Mouse (Mus musculus) B cell, adult (primary cell): ENCODE data around the gene Gm11565. TPM values are rescaled to one million over a fixed set of nuclear protein-coding genes. Genes with fewer than 3 reads are reported as not detected.

Source experiments
- total RNA-seq: library from RNA; stranded (reverse); gene quantifications from 4 replicates; pipeline ENCODE4 v1.2.4, GENCODE M21; 2023; ENCODE audit not compliant: inconsistent age

Gm11565 gene
- not detected in 4 replicates for total RNA-seq

DNA sequence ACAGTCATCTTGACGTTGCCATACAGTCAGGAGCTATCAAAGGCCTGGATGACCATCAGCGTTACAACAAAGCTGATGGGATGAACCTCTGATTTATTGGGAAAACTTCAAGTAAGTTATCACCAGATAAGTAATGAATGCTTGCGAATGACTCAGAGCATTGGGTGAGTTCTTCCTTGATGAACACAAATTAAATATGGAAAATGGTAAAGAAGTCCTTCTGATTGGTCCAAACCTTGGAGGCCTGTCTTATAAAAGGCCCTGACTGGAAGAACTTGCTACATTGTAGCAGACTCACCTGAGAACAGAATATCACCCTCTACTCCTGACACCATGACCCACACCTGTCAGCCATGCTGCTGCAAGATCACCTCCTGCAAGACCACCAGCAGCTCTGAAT lies at the start of gene Gm11565:
Gene Gm11565, plus strand, starts transcription at position 301 of the 400 bp plus-strand sequence.

DNA sequence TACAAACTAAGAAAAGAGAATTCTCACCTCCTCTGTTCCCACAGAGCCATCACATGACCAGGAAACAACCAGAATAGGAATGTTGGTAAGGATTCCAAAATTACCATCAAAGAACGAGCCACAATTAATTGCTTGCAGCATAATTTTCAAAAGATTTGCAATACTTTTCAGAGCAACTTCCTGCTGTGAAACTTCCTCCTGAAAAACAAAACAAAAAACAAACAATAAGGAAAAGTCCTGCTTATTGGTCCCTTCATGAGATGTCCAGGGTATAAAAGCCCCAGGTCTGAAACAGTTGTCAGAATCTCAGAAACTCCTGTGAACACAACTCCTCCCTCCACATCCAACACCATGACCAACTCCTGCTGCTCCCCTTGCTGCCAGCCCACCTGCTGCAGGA lies 41.5 kb upstream of the Gm11565 start, which contains the start of gene Krtap9-1:
Gene Krtap9-1, plus strand, starts transcription at position 301 of the 400 bp plus-strand sequence.

GRCm38 (mm10) chr11:99878887-99879286 lies 35.7 kb upstream of the Gm11565 start, which contains the start of gene Gm11567:
TSS of gene Gm11567 (plus strand) at chr11:99879187.

GRCm38 (mm10) chr11:99907620-99908019 lies 6.9 kb upstream of the Gm11565 start, which contains the start of gene Krtap31-1:
TSS of gene Krtap31-1 (plus strand) at chr11:99907920.

DNA sequence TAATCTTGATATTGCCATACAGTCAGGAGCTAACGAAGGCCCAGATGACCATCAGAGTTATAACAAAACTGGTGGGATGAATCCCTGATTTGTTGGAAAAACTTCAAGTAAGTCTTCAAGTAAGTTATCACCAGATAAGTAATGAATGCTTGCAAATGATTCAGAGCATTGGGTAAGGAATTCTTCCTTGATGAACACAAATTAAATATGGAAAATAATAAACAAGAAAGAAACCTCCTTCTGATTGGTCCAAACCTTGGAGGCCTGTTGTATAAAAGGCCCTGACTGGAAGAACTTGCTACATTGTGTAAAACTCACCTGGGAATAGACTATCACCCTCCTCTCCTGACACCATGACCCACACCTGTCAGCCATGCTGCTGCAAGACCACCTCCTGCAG lies 21.4 kb downstream of the Gm11565 start, which contains the start of gene Krtap31-2:
Gene Krtap31-2, plus strand, starts transcription at position 301 of the 400 bp plus-strand sequence.

GRCm38 (mm10) chr11:99948175-99948574 lies 33.6 kb downstream of the Gm11565 start, which contains the start of gene Krtap9-5:
TSS of gene Krtap9-5 (plus strand) at chr11:99948475.

Other genes starting within 250 kb of the Gm11565 start
- gene Krtap4-6, start 248.8 kb upstream of the Gm11565 start, total RNA-seq = not detected in 4 replicates
- not detected in 4 replicates for gene Gm14190, start 224.0 kb upstream of the Gm11565 start, total RNA-seq
- gene Gm14180, start 180.5 kb upstream of the Gm11565 start, total RNA-seq = not detected in 4 replicates
- not detected in 4 replicates for gene Gm11595, start 141.8 kb upstream of the Gm11565 start, total RNA-seq
- gene Krtap4-8, start 134.0 kb upstream of the Gm11565 start, total RNA-seq = not detected in 4 replicates
- gene Krtap4-9, start 129.6 kb upstream of the Gm11565 start, total RNA-seq = not detected in 4 replicates
- not detected in 4 replicates for gene Gm11596, start 121.3 kb upstream of the Gm11565 start, total RNA-seq
- gene Gm11569, start 115.8 kb upstream of the Gm11565 start, total RNA-seq = not detected in 4 replicates
- not detected in 4 replicates for gene Gm11554, start 110.3 kb upstream of the Gm11565 start, total RNA-seq
- gene Krtap4-13, start 104.9 kb upstream of the Gm11565 start, total RNA-seq = not detected in 4 replicates
- not detected in 4 replicates for gene Gm11564, start 99.1 kb upstream of the Gm11565 start, total RNA-seq
- not detected in 4 replicates for gene 2300003K06Rik, start 76.7 kb upstream of the Gm11565 start, total RNA-seq
- not detected in 4 replicates for gene Krtap4-16, start 63.1 kb upstream of the Gm11565 start, total RNA-seq
- not detected in 4 replicates for gene Gm11568, start 56.8 kb upstream of the Gm11565 start, total RNA-seq
- gene Gm11559, start 50.3 kb upstream of the Gm11565 start, total RNA-seq = not detected in 4 replicates
- gene Krtap9-1, start 41.4 kb upstream of the Gm11565 start, total RNA-seq = not detected in 4 replicates
- not detected in 4 replicates for gene Gm11567, start 35.6 kb upstream of the Gm11565 start, total RNA-seq
- gene Krtap31-1, start 6.8 kb upstream of the Gm11565 start, total RNA-seq = not detected in 4 replicates
- gene Krtap31-2, start 21.5 kb downstream of the Gm11565 start, total RNA-seq = not detected in 4 replicates
- not detected in 4 replicates for gene Krtap9-5, start 33.7 kb downstream of the Gm11565 start, total RNA-seq
- gene Krtap29-1, start 64.3 kb downstream of the Gm11565 start, total RNA-seq = not detected in 4 replicates
- not detected in 4 replicates for gene Krtap16-1, start 71.8 kb downstream of the Gm11565 start, total RNA-seq
- gene Krtap17-1, start 79.2 kb downstream of the Gm11565 start, total RNA-seq = not detected in 4 replicates
- gene Krt33a, start 101.5 kb downstream of the Gm11565 start, total RNA-seq = not detected in 4 replicates
- not detected in 4 replicates for gene Krt33b, start 115.1 kb downstream of the Gm11565 start, total RNA-seq
- gene Krt34, start 126.8 kb downstream of the Gm11565 start, total RNA-seq = not detected in 4 replicates
- gene Krt31, start 135.8 kb downstream of the Gm11565 start, total RNA-seq = not detected in 4 replicates
- not detected in 4 replicates for gene Krt32, start 173.5 kb downstream of the Gm11565 start, total RNA-seq
- not detected in 4 replicates for gene Krt35, start 181.5 kb downstream of the Gm11565 start, total RNA-seq
- not detected in 4 replicates for gene Krt36, start 190.9 kb downstream of the Gm11565 start, total RNA-seq
- gene Krt13, start 206.8 kb downstream of the Gm11565 start, total RNA-seq = not detected in 4 replicates
- not detected in 4 replicates for gene Krt15, start 221.2 kb downstream of the Gm11565 start, total RNA-seq
- gene Krt19, start 233.9 kb downstream of the Gm11565 start, total RNA-seq = 0.45 to 1.1 TPM in 2 of 4 replicates, not detected in the others